Mouse (Mus musculus) midbrain, embryonic 11.5 days (tissue): ENCODE measurements at regions not wholly inside any gene's neighbourhood (a gene's known extent, or its start where the extent isn't known, plus 50 kb on each side); places are given as distances from the start of the nearest gene placed in this dataset.

ENCODE experiments used
- ATAC-seq: fragments of 200-750 bp; cut with Nextera tagmentation; 2 replicates; pipeline ENCODE4 v1.8.0; 2017; ENCODE audit warnings: moderate TSS enrichment, moderate library complexity; ENCODE audit not compliant: low FRiP score
- DNase-seq: peaks from one replicate; pipeline ENCODE4 v3.0.0; 2015; ENCODE audit warnings: low spot score; ENCODE audit errors: missing footprints
- H3K27ac ChIP-seq: fragments of 300-500 bp; sonication (generic); 2 replicates; pipeline ENCODE4 v1.5.1; 2014; ENCODE audit warnings: low read depth, low read length
- H3K27me3 ChIP-seq: fragments of 300-500 bp; sonication (generic); 2 replicates; pipeline ENCODE4 v1.6.1; 2014; ENCODE audit warnings: mild to moderate bottlenecking, low read length, moderate library complexity, mixed read lengths; ENCODE audit not compliant: control insufficient read depth, insufficient read depth
- H3K36me3 ChIP-seq: fragments of 300-500 bp; sonication (generic); 2 replicates; pipeline ENCODE4 v1.6.1; 2014; ENCODE audit warnings: mild to moderate bottlenecking, low read length, moderate library complexity, mixed read lengths; ENCODE audit not compliant: control insufficient read depth, insufficient read depth
- H3K4me1 ChIP-seq: fragments of 300-500 bp; sonication (generic); 2 replicates; pipeline ENCODE4 v1.6.1; 2014; ENCODE audit warnings: low read length; ENCODE audit not compliant: control insufficient read depth, insufficient read depth
- H3K4me2 ChIP-seq: fragments of 300-500 bp; sonication (generic); 2 replicates; pipeline ENCODE4 v1.6.1; 2014; ENCODE audit warnings: mild to moderate bottlenecking, moderate library complexity
- H3K4me3 ChIP-seq: fragments of 300-500 bp; sonication (generic); 2 replicates; pipeline ENCODE4 v1.5.1; 2014; ENCODE audit warnings: low read depth, low read length
- H3K9ac ChIP-seq: fragments of 300-500 bp; sonication (generic); 2 replicates; pipeline ENCODE4 v1.6.1; 2014; ENCODE audit warnings: low read length
- H3K9me3 ChIP-seq: fragments of 300-500 bp; sonication (generic); 2 replicates; pipeline ENCODE4 v1.6.1; 2016; ENCODE audit warnings: low read length; ENCODE audit not compliant: control insufficient read depth
- WGBS: fragments of 180-500 bp; shearing (Covaris S2); extraction: QIAGEN DNeasy Blood & Tissue Kit; methylation state at CpG from one replicate; pipeline ENCODE4 v1.1.7; 2014; 5-methylcytosine and 5-hydroxymethylcytosine counted together

GRCm38 (mm10) chr9:91796976-91797375, 395.8 kb upstream of the Plscr5 start:
- H3K27me3 ChIP-seq = no peaks in the 10 kb centered on the region
- H3K27ac ChIP-seq = no peak overlapping the region
- ATAC-seq (no peak), DNase-seq (no peak)
- no peaks in the 10 kb centered on the region for H3K9me3 ChIP-seq
- WGBS = 91% methylated on average over 4 of the region's 4 CpGs
- H3K4me3 ChIP-seq = no peak overlapping the region
- H3K4me2 ChIP-seq = no peak overlapping the region
- H3K9ac ChIP-seq = no peak overlapping the region
- H3K4me1 ChIP-seq = no peaks in the 10 kb centered on the region
- H3K36me3 ChIP-seq = no peaks in the 10 kb centered on the region

DNA sequence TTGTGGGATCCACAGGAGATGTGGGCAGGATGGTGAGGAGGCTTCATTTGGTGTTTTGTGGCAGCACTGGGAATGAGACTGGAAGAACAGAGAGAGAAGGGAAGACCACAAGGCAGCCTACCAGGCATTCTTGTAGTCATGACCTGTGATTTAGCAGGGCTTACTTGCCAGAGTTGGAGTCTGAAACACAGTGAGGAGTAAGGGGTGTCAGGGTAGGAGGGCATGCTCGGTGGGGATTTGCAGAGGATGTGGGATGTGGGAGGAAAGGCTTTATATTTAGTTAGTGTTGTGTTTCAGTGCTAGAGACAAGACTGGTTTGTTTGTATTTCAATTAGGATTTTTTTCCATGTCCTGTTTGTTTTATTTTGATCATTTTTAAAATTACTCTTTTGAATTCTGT, 387.3 kb upstream of the Zic1 start:
- ATAC-seq (no peak), DNase-seq (no peak)
- Histone ChIP-seq H3K27me3 (no peaks in the 10 kb centered on the region), H3K36me3 (no peaks in the 10 kb centered on the region), H3K9ac (no peak overlapping the region), H3K9me3 (no peaks in the 10 kb centered on the region), H3K4me1 (no peaks in the 10 kb centered on the region), H3K4me3 (no peak overlapping the region), H3K27ac (no peak overlapping the region), H3K4me2 (no peak overlapping the region)
- WGBS = 67% methylated on average over 1 of the region's 1 CpGs

DNA sequence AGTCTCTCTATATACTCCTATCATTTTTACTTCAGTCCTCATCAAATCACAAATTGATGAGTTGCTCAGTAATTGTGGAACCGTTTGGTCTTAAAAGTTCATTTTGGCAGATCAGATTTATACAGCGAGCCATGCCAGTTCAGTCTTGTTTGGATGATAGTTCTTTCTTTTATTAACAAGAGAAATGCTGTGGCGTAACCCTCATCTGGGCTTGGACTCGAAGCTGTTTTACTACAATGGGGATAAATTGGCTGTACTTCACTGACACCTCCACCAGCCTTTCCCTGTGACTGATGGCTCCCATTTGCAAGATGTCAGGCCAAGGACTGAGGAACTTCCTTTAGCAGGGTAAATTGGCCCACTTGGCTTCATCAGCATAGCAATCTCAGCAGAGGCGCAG, 345.5 kb upstream of the Zic1 start:
- DNase-seq (no peak), ATAC-seq (no peak)
- WGBS = 87% methylated on average over 5 of the region's 5 CpGs
- Histone ChIP-seq H3K4me1 (no peaks in the 10 kb centered on the region), H3K4me3 (no peak overlapping the region), H3K36me3 (no peaks in the 10 kb centered on the region), H3K4me2 (no peak overlapping the region), H3K27me3 (no peaks in the 10 kb centered on the region), H3K9ac (no peak overlapping the region), H3K9me3 (no peaks in the 10 kb centered on the region), H3K27ac (no peak overlapping the region)

- Histone ChIP-seq H3K9ac (no peak overlapping the region), H3K27me3 (no peaks in the 10 kb centered on the region), H3K4me1 (no peaks in the 10 kb centered on the region), H3K9me3 (no peaks in the 10 kb centered on the region), H3K4me3 (no peak overlapping the region), H3K4me2 (no peak overlapping the region), H3K36me3 (no peaks in the 10 kb centered on the region), H3K27ac (no peak overlapping the region)
- DNase-seq (no peak), ATAC-seq (no peak)
- 70% methylated on average over 6 of the region's 6 CpGs for WGBS
Measured at GRCm38 (mm10) chr9:91680859-91681258, 315.2 kb upstream of the Zic1 start.

DNA sequence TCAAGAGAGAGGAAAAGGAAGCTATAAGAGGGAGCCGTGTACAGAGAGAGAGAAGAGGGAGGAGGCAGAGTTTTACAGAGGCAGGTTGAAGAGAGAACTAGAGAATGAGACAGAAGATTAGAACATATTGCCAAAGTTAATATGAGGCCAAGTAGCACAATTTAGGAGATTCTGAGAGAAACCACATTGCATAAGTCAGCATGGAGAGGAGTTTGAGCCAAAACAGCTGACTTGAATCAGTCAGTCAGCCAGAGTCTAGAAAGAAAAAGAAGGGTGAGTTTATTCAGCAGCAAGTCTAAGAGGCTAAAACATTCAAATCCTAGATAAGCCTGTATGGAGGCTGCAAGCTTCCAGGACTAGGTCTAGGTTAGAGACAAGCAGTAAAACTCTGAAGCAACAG, 301.1 kb upstream of the Zic1 start:
- WGBS = 75% methylated on average over 1 of the region's 1 CpGs
- H3K36me3 ChIP-seq = no peaks in the 10 kb centered on the region
- no peaks in the 10 kb centered on the region for H3K27me3 ChIP-seq
- no peak overlapping the region for H3K4me3 ChIP-seq
- H3K4me2 ChIP-seq = no peak overlapping the region
- no peak overlapping the region for H3K27ac ChIP-seq
- H3K4me1 ChIP-seq = no peaks in the 10 kb centered on the region
- no peak for DNase-seq
- no peak overlapping the region for H3K9ac ChIP-seq
- H3K9me3 ChIP-seq = no peaks in the 10 kb centered on the region
- no peak for ATAC-seq

DNA sequence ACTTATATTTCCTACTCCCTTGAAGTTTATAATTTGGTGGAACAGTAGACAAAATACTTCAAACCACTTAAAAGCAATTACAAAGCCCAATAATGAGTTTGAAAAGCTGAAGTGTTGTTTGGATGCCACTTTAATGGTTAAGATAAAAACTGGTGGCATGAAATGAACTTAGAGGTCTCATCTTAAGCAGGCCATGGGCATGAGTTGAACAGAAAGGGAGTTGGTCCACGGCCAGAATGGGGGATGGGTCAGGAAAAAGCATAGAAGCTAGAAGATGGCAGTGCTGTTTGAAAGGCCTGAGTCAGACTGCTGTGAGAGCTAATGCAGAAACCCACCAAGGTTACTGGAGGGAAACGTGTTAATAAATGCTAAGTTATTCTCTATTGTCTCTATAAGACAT, 294.5 kb upstream of the Zic1 start:
- no peak overlapping the region for H3K27ac ChIP-seq
- ATAC-seq (no peak), DNase-seq (peak; percentile 69)
- H3K4me3 ChIP-seq = no peak overlapping the region
- H3K9me3 ChIP-seq = no peaks in the 10 kb centered on the region
- no peak overlapping the region for H3K4me2 ChIP-seq
- no peaks in the 10 kb centered on the region for H3K27me3 ChIP-seq
- no peaks in the 10 kb centered on the region for H3K36me3 ChIP-seq
- WGBS = 67% methylated on average over 2 of the region's 2 CpGs
- no peaks in the 10 kb centered on the region for H3K4me1 ChIP-seq
- no peak overlapping the region for H3K9ac ChIP-seq

- H3K4me3 ChIP-seq = no peak overlapping the region
- 50% methylated on average over 4 of the region's 4 CpGs for WGBS
- DNase-seq = peak; percentile 72
- H3K27ac ChIP-seq = no peak overlapping the region
- no peak overlapping the region for H3K4me2 ChIP-seq
- no peaks in the 10 kb centered on the region for H3K9me3 ChIP-seq
- ATAC-seq = 0 out of 2 replicates have a peak, but pooled peaks have one; percentile 27
- no peaks in the 10 kb centered on the region for H3K4me1 ChIP-seq
- H3K36me3 ChIP-seq = no peaks in the 10 kb centered on the region
- no peaks in the 10 kb centered on the region for H3K27me3 ChIP-seq
- no peak overlapping the region for H3K9ac ChIP-seq
Measured at GRCm38 (mm10) chr9:91654071-91654470, 288.5 kb upstream of the Zic1 start.

- DNase-seq = no peak
Measured at GRCm38 (mm10) chr9:91652384-91653100, 286.9 kb upstream of the Zic1 start.

DNA sequence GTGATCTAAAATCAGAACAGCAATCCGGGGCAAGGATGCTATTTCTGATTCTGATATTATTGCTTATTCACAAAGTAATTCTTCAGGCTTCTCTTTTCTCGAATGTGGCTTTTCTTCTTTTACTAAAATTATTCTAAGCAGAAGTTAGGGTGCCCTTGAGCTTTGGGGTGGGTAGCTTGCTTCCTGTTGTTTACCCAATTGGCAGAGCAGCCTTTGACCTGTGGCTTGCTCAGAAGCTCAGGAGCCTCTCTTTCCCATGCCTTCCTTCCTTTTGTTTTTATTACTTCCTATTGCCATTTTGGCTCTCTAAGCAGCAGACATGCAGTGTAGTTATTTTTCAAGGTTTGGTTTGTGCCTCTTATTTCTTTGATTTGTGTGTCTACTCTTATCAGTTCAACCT, 244.8 kb upstream of the Zic1 start:
- H3K36me3 ChIP-seq = no peaks in the 10 kb centered on the region
- 87% methylated on average over 2 of the region's 2 CpGs for whole genome bisulfite sequencing
- no peaks in the 10 kb centered on the region for H3K27me3 ChIP-seq
- DNase-seq = peak; percentile 77
- no peak overlapping the region for H3K9ac ChIP-seq
- H3K4me2 ChIP-seq = no peak overlapping the region
- no peaks in the 10 kb centered on the region for H3K9me3 ChIP-seq
- H3K4me1 ChIP-seq = no peaks in the 10 kb centered on the region
- no peak for ATAC-seq
- no peak overlapping the region for H3K27ac ChIP-seq
- H3K4me3 ChIP-seq = no peak overlapping the region

More at GRCm38 (mm10) chr9:91652384-91653100, 286.9 kb upstream of the Zic1 start:
- 75% methylated on average over 8 of the region's 8 CpGs for WGBS
- H3K9ac ChIP-seq = no peak overlapping the region
- H3K27me3 ChIP-seq = no peaks in the 10 kb centered on the region
- no peak overlapping the region for H3K4me2 ChIP-seq
- no peaks in the 10 kb centered on the region for H3K9me3 ChIP-seq
- H3K36me3 ChIP-seq = no peaks in the 10 kb centered on the region
- no peaks in the 10 kb centered on the region for H3K4me1 ChIP-seq
- H3K27ac ChIP-seq = no peak overlapping the region
- H3K4me3 ChIP-seq = no peak overlapping the region
- no peak for ATAC-seq
